Mouse (Mus musculus) thymus, postnatal 10 days (tissue): ENCODE results near the gene Actn3.

Experiments
- DNase-seq, 2 experiments: peaks; one replicate each; pipeline ENCODE4 v3.0.0; 2021; ENCODE audit warnings: low spot score in 2 of 2

The Actn3 gene

GRCm38 (mm10) chr19:4811909-4812242, 65.8 kb downstream of the Actn3 start:
- DNase-seq = no peak
